Mouse (Mus musculus) neutrophil, adult 5-6 weeks (primary cell): ENCODE measurements around the gene Ada. TPM values are rescaled to one million over a fixed set of nuclear protein-coding genes. Genes with fewer than 3 reads are reported as not detected.

ENCODE experiments used
- total RNA-seq: library from RNA; stranded (forward); fragments of 200-1000 nt; gene quantifications from 2 replicates; pipeline ENCODE4 v1.2.3, GENCODE M21; 2017

The Ada gene
- total RNA-seq, 1 experiment from 2014 or later, result 3.8 TPM

Other genes starting within 250 kb of the Ada start
- not detected in 2 replicates for gene Hnf4a, start 243.4 kb downstream of the Ada start, total RNA-seq
- 79.6 and 87.1 TPM in 2 replicates for gene Ttpal, start 147.9 kb downstream of the Ada start, total RNA-seq
- gene Serinc3, start 105.1 kb downstream of the Ada start, total RNA-seq, result 754 and 769 TPM in 2 replicates
- gene Pkig, start 91.9 kb downstream of the Ada start, total RNA-seq, result 93.6 and 95.4 TPM in 2 replicates
- gene Ccn5, start 70.6 kb upstream of the Ada start, total RNA-seq, result not detected in 2 replicates
- gene Kcnk15, start 103.4 kb upstream of the Ada start, total RNA-seq, result not detected in 2 replicates
- 0.12 TPM in 1 of 2 replicates, not detected in the other for gene Rims4, start 168.4 kb upstream of the Ada start, total RNA-seq
- gene Ywhab, start 244.7 kb upstream of the Ada start, total RNA-seq, result 48.5 and 49.7 TPM in 2 replicates